Mouse (Mus musculus): ENCODE measurements around the gene Crip1. TPM values are rescaled to one million over a fixed set of nuclear protein-coding genes. Genes with fewer than 3 reads are reported as not detected.

Gene Crip1
- polyA plus RNA-seq, 1 experiment from 2014 or later: 102 TPM

DNA sequence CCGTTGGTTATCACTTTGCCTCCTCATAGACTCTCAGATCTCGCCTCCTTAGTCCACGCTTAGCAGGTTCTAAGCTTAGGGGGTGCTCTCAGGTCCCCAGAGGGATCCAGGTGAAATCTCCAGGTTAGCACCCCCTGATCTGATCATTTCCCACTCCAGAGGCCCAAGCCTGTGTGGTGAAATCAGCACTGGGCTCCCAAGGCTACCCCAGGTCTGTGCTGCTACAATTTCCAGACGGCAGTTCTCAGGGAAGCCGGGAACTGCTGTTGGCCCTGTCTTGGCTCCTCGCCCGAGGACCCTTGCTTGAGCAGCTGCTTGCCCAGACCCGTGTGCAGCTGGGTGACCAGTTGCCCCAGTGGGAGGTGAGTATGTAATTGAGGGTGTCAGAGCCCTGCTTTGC is 10.9 kb downstream of the Crip1 start:
- Histone ChIP-seq H3K36me3 (replicated peaks) (peaks cover 9% of the 10 kb centered on the region; the same call in 1 of the 2 replicates), H3K4me3 (replicated peaks) (peak overlapping the region; percentile 82), H3K9me3 (replicated peaks) (no peaks in the 10 kb centered on the region), H3K4me1 (replicated peaks) (peaks cover 39% of the 10 kb centered on the region), H3K27me3 (peaks cover 23% of the 10 kb centered on the region), H3K9ac (peak overlapping the region; percentile 81), H3K27ac (replicated peaks) (no peak overlapping the region), H3K4me2 (peak overlapping the region; percentile 95)
- ATAC-seq (ENCODE audit: insufficient read depth): no peak
- 46% methylated on average over 8 of the region's 8 CpGs for WGBS (ENCODE audit: insufficient replicate concordance)

GRCm38 (mm10) chr12:113157521-113157920 is 11.4 kb downstream of the Crip1 start:
- 89% methylated on average over 8 of the region's 8 CpGs for WGBS (ENCODE audit: insufficient replicate concordance)
- Histone ChIP-seq H3K4me3 (replicated peaks) (peak overlapping the region; percentile 82), H3K4me2 (peak overlapping the region; percentile 95), H3K9ac (peak overlapping the region; percentile 81), H3K36me3 (replicated peaks) (peaks cover 9% of the 10 kb centered on the region; the same call in 1 of the 2 replicates), H3K27me3 (peaks cover 18% of the 10 kb centered on the region), H3K9me3 (replicated peaks) (no peaks in the 10 kb centered on the region), H3K4me1 (replicated peaks) (peaks cover 34% of the 10 kb centered on the region), H3K27ac (replicated peaks) (no peak overlapping the region)
- ATAC-seq (ENCODE audit: insufficient read depth): no peak

- H3K27me3 ChIP-seq: peaks cover 14% of the 10 kb centered on the region
- 85% methylated on average over 8 of the region's 8 CpGs for WGBS (ENCODE audit: insufficient replicate concordance)
- H3K36me3 ChIP-seq (replicated peaks): peaks cover 13% of the 10 kb centered on the region
- H3K4me2 ChIP-seq: no peak overlapping the region
- no peak overlapping the region for H3K9ac ChIP-seq
- no peaks in the 10 kb centered on the region for H3K9me3 ChIP-seq (replicated peaks)
- no peak overlapping the region for H3K27ac ChIP-seq (replicated peaks)
- no peak for ATAC-seq (ENCODE audit: insufficient read depth)
- H3K4me3 ChIP-seq (replicated peaks): no peak overlapping the region; the same call in 1 of the 2 replicates
- H3K4me1 ChIP-seq (replicated peaks): peaks cover 30% of the 10 kb centered on the region
Observed at GRCm38 (mm10) chr12:113157971-113158370, 11.9 kb downstream of the Crip1 start.

- H3K4me3 ChIP-seq (replicated peaks): no peak overlapping the region
- H3K4me1 ChIP-seq (replicated peaks): 0 out of 2 replicates have a peak, but pooled peaks cover 10% of the 10 kb centered on the region
- no peak for ATAC-seq (ENCODE audit: insufficient read depth)
- no peaks in the 10 kb centered on the region for H3K27me3 ChIP-seq
- H3K9ac ChIP-seq: no peak overlapping the region
- H3K4me2 ChIP-seq: no peak overlapping the region
- 76% methylated on average over 11 of the region's 11 CpGs for WGBS (ENCODE audit: insufficient replicate concordance)
- H3K9me3 ChIP-seq (replicated peaks): no peaks in the 10 kb centered on the region
- peaks cover 26% of the 10 kb centered on the region for H3K36me3 ChIP-seq (replicated peaks)
- H3K27ac ChIP-seq (replicated peaks): no peak overlapping the region
Observed at GRCm38 (mm10) chr12:113163561-113164006, 17.5 kb downstream of the Crip1 start.

GRCm38 (mm10) chr12:113168031-113168536 is 22.0 kb downstream of the Crip1 start:
- Histone ChIP-seq H3K36me3 (replicated peaks) (peaks cover 12% of the 10 kb centered on the region), H3K4me2 (no peak overlapping the region), H3K9me3 (replicated peaks) (no peaks in the 10 kb centered on the region), H3K27me3 (no peaks in the 10 kb centered on the region), H3K4me3 (replicated peaks) (no peak overlapping the region), H3K4me1 (replicated peaks) (0 out of 2 replicates have a peak, but pooled peaks cover 10% of the 10 kb centered on the region), H3K9ac (no peak overlapping the region), H3K27ac (replicated peaks) (no peak overlapping the region)
- 16% methylated on average over 9 of the region's 9 CpGs for WGBS (ENCODE audit: insufficient replicate concordance)
- peak; percentile 40 for ATAC-seq (ENCODE audit: insufficient read depth)

DNA sequence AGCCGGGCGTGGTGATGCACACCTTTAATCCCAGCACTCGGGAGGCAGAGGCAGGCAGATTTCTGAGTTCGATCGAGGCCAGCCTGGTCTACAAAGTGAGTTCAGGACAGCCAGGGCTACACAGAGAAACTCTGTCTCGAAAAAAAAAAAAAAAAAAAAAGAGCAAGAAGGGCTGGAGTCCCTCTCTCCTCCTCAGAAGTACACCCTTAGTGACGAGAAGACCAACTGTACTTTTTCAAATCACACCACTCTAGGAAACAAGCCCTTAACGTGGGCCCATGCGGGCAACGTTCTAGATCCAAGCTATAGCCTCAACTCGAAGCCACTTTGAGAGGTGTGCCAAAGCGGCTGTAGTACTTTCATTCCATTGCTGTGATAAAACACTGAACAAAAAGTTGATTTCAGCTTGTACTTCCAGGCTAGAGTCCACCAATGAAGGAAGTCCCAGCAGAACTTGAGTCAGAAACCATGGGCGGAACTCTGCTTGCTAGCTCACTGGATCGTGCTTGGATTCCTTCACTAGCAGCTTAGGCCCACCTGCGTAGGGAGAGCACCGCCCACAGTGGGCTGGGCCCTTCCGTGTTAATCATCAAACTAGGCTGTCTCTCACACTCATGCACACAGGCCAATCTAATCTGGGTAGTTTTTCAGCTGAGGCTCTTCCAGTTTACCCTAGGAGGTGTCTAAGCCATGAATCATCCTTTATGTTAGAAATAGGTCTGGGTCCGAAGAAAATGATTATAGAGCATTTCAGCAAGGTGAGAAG is 31.0 kb downstream of the Crip1 start:
- H3K4me2 ChIP-seq: no peak overlapping the region
- no peak for ATAC-seq (ENCODE audit: insufficient read depth)
- WGBS (ENCODE audit: insufficient replicate concordance): 65% methylated on average over 18 of the region's 18 CpGs
- no peaks in the 10 kb centered on the region for H3K9me3 ChIP-seq (replicated peaks)
- no peak overlapping the region for H3K4me3 ChIP-seq (replicated peaks)
- no peak overlapping the region for H3K9ac ChIP-seq
- no peaks in the 10 kb centered on the region for H3K4me1 ChIP-seq (replicated peaks)
- no peak overlapping the region for H3K27ac ChIP-seq (replicated peaks)
- H3K36me3 ChIP-seq (replicated peaks): no peaks in the 10 kb centered on the region
- no peaks in the 10 kb centered on the region; the same call in 1 of the 2 replicates for H3K27me3 ChIP-seq

DNA sequence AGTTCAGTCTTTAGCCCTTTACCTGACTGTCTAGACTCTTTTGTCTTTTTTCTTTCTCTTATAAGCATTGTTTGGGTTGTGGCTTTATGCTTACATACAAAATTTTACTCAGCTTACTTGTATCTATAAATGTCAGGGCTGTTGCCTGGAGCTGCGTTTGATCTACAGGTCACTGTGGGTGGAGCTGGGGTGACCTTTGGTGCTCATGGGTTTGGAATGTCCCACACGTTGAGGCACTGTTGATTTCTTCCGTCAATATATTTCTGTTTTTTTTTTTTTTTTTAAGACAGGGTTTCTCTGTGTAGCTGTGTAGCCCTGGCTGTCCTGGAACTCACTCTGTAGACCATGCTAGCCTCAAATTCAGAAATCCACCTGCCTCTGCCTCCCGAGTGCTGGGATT is 34.9 kb downstream of the Crip1 start:
- Histone ChIP-seq H3K9ac (no peak overlapping the region), H3K36me3 (replicated peaks) (no peaks in the 10 kb centered on the region), H3K4me1 (replicated peaks) (peaks cover 6% of the 10 kb centered on the region; the same call in 1 of the 2 replicates), H3K27me3 (peaks cover 24% of the 10 kb centered on the region), H3K4me2 (no peak overlapping the region), H3K4me3 (replicated peaks) (no peak overlapping the region), H3K9me3 (replicated peaks) (no peaks in the 10 kb centered on the region), H3K27ac (replicated peaks) (no peak overlapping the region)
- ATAC-seq (ENCODE audit: insufficient read depth): no peak
- 59% methylated on average over 4 of the region's 4 CpGs for WGBS (ENCODE audit: insufficient replicate concordance)

- Histone ChIP-seq H3K4me3 (replicated peaks) (no peak overlapping the region), H3K9me3 (replicated peaks) (no peaks in the 10 kb centered on the region), H3K27me3 (peaks cover 50% of the 10 kb centered on the region), H3K36me3 (replicated peaks) (no peaks in the 10 kb centered on the region), H3K4me2 (no peak overlapping the region), H3K9ac (no peak overlapping the region), H3K27ac (replicated peaks) (no peak overlapping the region), H3K4me1 (replicated peaks) (peaks cover 19% of the 10 kb centered on the region)
- no peak for ATAC-seq (ENCODE audit: insufficient read depth)
- WGBS (ENCODE audit: insufficient replicate concordance): 53% methylated on average over 5 of the region's 5 CpGs
Observed at GRCm38 (mm10) chr12:113184945-113185344, 38.8 kb downstream of the Crip1 start.

GRCm38 (mm10) chr12:113185442-113186291 is 39.6 kb downstream of the Crip1 start, which contains the start of gene Tmem121:
Gene Tmem121, plus strand, starts transcription at chr12:113185930.
- Histone ChIP-seq H3K9ac (no peak within 1 kb of the TSS), H3K27ac (replicated peaks) (no peak within 1 kb of the TSS), H3K9me3 (replicated peaks) (no peaks in the 10 kb centered on the region), H3K4me1 (replicated peaks) (peaks cover 19% of the 10 kb centered on the region), H3K4me2 (peak within 1 kb of the TSS; percentile 64), H3K36me3 (replicated peaks) (no peaks in the 10 kb centered on the region), H3K4me3 (replicated peaks) (peak within 1 kb of the TSS; percentile 39), H3K27me3 (peaks cover 50% of the 10 kb centered on the region)
- ATAC-seq (ENCODE audit: insufficient read depth): no peak
- 3% methylated on average over 63 of the region's 63 CpGs for WGBS (ENCODE audit: insufficient replicate concordance)

DNA sequence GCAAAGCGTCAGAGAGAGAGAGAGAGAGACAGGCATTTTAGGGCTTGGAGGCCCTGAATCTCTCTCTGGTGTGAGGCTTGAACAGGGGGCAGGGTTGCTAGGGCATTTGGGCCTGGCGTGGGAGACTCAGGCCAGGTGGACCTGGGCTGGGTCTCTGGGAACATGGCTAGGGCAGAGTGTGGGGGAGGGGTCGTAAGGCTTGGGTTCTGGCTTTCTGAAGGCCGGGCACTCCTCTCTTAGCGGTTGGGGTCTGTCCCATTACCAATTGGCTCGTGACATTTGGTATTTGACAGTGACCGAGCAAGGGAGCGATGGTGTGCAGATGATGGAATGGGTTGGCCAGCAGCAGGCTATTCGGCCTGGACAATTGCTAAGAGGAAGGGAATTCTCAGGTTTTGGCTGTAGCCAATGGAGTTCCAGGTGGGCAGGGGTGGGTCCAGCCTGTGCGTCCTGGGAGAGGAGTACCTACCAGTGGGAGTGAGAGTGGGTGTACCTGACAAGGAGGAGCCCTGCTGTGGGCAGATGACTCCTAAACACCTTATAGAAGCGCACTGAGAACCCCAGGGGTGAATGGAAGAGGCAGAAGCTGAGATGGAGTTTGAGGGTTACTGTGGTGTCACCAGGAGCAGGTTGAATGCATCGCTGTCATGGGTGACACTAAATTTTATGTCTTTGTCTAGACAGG is 40.4 kb downstream of the Crip1 start:
- ATAC-seq (ENCODE audit: insufficient read depth): no peak
- WGBS (ENCODE audit: insufficient replicate concordance): 45% methylated on average over 12 of the region's 12 CpGs
- Histone ChIP-seq H3K9me3 (replicated peaks) (no peaks in the 10 kb centered on the region), H3K4me2 (peak overlapping the region; percentile 64), H3K4me1 (replicated peaks) (peaks cover 19% of the 10 kb centered on the region), H3K9ac (no peak overlapping the region), H3K27me3 (peaks cover 50% of the 10 kb centered on the region), H3K27ac (replicated peaks) (no peak overlapping the region), H3K4me3 (replicated peaks) (peak overlapping the region; percentile 39), H3K36me3 (replicated peaks) (no peaks in the 10 kb centered on the region)
